Mouse (Mus musculus): ENCODE measurements around the gene Asah2.
A peak's percentile ranks its signal among the peaks of the same experiment; 100 is the strongest.
"Not testable (repeated sequence)": the region's sequence is repeated elsewhere in the genome, so short reads cannot be mapped to it uniquely, and the experiment has no call there.

The Asah2 gene

DNA sequence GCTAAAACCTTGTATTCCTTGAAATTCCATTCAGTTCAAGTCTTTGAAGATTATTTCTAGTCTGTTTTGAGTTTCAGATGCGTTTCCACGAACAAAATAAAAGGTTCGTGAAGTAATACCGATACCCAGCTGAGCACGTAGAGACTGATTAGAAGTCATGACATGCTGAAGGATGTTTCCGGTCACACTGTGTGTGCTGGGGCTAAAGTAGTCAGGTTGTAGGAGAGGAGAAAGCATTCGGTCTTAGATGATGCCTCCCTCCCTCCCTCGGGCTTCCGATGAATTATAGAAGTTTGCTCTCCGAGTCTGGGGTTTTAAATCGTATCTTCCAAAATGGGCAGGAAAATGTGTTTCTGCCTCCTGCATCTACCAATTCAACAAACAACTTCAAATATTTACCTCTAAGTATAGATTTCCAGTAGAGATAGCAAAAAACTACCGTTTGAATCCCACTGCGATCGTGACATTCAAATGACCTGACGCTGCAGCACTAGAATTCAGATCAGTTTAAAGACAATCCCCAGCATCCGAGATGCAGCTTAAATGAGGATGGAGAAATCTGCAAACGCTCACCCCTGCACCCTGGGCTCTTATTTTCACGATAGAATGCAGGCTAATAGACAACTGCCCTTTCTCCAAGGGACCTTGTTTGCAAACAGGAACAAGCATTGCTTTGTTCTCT is 5.6 kb downstream of the Asah2 start:
- DNase-seq (ENCODE audit: low spot score): no peak

DNA sequence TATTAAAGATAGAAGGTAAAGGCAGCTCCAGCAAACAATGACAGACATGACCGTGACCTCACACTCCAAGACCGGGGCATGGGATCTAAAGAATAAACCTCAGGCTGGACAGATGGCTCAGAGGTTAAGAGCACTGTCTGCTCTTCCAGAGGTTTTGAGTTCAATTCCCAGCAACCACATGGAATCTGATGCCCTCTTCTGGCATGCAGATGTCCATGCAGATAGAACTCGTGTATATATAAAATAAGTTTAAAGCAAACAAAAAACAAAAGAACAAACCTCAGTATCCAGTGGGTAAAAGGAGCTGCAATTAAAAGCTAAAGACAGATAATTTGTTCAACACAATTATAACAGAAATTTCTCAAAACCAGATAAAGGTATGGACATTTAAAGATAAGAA is 9.4 kb downstream of the Asah2 start:
- peak; percentile 29 for DNase-seq (ENCODE audit: low spot score)

DNA sequence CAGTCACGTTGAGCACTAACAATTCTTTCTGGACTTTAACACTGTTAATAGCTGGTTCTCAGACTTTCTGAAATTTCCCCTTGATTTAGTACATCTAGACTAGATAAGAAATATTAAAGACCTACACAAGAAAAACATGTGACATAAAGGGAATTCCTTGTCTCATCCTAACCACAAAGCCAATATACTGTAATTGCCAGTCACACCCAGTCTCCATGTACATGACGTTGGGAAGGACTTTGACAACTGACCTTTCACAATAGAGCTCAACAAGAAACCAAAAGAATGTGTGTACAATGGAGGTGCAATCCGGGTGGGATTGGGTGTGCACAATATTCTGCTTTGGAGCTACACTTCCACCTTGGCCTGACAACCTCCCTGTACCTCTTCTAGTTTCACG is 15.7 kb downstream of the Asah2 start:
- DNase-seq (ENCODE audit: low spot score): no peak

DNA sequence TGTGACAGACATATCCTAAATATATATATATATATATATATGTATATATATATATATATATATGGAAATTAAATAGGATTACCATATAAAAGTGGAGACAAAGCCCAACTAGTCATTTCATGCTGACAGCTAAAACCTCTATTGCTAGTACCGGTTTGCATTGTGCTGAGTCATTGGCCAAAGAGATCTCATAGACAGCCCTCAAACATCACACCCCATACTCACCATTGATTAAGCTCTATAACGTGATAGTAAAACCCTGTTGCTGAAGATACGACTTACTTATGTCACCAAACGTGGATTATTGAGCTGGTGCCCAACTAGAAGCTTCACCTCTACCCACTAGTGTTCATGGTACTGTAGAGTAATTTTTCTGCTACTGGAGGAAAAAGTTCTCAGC is 17.2 kb downstream of the Asah2 start:
- no peak for DNase-seq (ENCODE audit: low spot score)

DNA sequence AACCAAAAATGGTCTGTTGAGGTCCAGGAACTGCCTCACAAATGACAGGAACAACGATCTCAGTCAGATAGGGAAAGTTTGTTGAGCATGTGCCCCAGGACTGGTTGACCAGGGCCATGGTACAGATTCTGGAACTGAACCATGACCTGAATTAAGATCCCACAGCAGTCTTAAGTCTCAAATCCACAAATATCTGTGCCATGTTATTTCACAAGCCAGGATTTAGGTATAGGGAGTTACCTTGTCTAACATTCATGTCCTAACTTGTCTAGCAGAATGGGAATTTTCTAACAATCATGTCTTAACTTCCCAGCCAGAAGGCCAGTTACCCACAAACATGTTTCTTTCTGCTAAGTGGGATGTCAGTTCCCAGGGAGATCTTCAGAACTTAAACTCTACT is 19.4 kb downstream of the Asah2 start:
- DNase-seq (ENCODE audit: low spot score): peak; percentile 52

DNA sequence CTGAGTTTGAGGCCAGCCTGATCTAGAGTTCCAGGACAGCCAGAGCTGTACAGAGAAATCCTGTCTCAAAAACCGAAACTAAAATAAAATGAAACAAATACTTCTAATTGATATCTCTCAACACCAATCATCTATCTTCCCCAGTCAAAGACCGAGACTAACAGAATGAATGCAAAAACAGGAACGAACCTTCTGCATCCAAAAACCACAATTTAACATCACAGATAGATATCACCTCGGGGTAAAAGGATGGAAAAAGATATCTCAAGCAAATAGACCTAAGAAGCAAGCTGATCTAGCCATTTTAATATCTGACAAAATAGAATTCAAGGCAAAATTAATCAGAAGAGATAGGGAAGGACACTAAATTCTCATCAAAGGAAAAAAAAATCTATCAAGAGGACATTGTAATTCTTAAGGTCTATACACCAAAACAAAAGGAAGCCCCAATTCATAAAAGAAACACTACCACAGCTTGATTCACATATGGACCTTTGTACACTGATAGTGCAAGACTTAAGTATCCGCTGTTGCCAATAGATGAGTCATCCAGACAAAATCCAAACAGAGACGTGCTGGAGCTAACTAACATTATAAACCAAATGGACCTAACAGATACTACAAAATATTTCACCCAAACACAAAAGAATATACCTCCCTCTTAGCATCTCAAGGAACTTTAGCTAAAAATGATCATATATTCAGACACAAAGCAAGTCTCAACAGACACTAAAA is 20.1 kb downstream of the Asah2 start:
- DNase-seq (ENCODE audit: low spot score): peak; percentile 82

DNA sequence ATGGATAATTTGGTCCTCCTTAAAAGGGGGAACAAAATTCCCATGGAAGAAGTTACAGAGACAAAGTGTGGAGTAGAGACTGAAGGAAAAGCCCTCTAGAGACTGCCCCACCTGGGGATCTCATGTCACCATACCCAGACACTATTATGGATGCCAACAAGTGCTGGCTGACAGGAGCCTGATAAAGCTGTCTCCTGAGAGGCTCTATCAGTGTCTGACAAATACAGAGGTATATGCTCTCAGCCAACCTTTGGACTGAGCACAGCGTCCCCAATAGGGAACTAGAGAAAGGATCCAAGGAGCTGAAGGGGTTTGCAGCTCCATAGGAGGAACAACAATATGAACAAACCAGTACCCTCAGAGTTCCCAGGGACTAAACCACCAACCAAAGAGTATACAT is 23.2 kb downstream of the Asah2 start:
- DNase-seq (ENCODE audit: low spot score): not testable (repeated sequence)

DNA sequence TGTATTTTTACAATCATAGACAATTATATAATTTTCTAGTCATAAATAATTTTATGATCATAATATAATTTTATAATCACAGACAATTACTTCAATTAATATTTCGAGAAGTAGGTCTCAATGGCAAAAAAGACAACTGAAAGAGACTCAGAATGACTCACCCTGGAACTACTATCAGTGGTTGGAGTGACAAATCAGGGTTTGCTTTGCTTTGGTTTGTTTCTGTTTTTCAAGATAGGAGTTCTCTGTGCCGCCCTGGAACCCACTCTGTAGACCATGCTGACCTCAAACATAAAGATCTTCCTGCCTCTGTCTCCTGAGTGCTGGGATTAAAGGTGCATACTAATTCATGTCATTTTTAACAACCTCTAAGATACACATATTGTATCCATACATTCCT is 37.7 kb downstream of the Asah2 start:
- DNase-seq (ENCODE audit: low spot score): no peak

DNA sequence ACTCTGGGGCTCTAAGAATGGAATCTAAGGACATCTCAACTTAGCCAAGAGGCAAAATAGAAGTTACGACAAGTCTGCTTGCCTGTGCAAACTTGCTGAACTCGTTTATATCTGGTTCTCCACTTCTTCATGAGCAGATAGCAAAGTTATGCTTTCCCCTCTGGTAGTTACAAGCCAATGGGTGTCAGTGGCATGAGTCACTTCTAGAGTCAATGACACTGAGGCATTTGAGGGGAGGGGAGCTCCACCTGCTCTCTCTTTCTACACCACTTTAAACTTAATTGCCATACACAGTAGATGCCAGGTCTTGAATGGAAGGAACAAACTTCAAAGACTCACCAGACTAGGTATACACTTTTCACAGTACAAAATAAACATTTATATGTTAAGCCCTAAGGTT is 38.4 kb downstream of the Asah2 start:
- DNase-seq (ENCODE audit: low spot score): no peak

DNA sequence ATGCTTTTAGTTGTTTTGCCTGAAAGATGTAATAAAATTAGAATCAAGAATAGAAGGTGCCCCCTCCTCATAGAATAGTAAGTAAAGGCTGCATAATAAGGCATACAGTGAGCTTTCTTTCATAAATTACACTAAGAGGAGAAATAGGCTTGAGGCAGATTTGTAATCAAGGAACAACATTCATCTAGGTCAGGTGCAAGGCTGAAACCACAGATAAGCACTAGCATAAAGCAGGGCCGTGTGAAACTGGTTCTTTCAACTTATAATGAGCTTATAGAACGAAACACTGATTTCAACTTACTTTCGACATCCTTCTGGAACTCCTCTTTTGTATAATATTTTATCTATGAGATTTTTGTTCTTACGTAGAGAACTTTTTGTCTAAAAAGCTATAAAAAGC is 40.3 kb downstream of the Asah2 start:
- DNase-seq (ENCODE audit: low spot score): no peak

DNA sequence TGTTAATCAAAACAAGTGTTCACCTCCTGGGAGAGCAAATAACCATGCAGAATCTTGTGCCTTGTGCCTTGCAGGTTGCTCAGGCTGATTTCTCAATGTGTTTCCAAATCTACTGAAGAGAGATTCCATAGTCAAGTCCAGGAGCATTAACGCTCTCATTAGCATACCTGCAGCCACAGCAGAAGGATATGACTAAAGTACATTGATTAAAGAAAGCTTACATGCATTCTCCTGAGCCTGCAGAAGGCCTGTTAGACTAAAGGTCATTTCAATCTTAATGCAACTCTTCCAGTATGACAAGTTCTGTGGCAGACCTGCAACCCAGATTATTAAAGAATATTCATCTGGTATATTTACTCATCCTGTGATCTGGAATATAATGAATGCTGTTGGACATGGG is 46.7 kb downstream of the Asah2 start:
- DNase-seq (ENCODE audit: low spot score): no peak

DNA sequence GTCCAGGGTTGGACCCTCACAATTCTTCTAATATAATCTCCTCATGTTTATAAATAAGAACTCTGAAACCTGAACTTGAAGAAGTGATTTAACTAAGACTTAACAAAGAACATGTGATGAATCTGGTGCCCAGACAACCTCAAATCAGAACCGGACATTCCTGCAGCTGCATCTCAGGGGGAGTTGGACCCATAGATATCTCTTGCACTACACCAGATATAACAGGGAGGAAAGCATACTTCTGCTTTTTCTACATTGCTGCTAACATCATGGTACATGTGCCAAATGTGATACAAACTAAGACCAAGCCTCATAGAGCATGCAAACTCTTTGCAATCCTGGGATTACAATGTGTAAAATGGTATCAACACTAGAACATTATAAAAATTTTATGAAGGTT is 51.8 kb downstream of the Asah2 start:
- no peak for DNase-seq (ENCODE audit: low spot score)

DNA sequence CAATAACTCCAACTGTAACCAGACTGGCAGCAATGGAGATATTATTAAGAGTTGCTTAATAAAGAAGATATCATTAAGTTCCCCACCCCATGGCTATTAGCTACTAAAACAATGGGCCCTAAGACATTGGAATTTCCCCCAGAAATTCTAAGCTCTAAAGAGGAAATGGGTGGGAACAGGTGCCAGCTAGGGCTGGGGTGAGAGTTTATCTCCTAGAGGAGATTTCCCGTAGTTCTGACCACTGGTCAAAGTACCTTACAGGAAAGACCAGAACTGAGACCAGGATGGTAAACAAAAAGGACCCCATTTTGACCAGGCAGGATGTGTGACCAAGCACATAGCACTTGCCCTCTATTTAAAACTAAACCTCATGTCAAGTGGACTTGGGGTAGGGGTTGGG is 52.3 kb downstream of the Asah2 start:
- no peak for DNase-seq (ENCODE audit: low spot score)

DNA sequence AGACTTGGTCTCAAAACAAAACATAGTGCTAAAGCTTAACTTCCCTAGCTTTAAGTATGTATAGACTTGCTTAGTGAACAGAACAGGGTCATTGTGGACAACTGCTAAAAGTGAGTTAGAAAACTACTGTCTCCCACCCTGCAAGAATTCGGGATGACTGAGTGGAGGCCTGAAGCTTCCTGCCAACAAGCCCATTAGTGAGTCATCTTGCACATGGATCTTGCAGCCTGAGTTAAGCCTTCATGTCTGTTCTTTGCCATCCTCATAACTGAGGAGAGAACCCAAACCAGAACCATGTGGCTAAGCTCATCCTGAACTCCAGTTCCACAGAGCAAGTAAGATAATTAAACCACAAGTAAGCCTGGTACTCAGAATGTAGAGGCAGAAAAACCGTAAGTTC is 56.8 kb downstream of the Asah2 start:
- DNase-seq (ENCODE audit: low spot score): no peak

DNA sequence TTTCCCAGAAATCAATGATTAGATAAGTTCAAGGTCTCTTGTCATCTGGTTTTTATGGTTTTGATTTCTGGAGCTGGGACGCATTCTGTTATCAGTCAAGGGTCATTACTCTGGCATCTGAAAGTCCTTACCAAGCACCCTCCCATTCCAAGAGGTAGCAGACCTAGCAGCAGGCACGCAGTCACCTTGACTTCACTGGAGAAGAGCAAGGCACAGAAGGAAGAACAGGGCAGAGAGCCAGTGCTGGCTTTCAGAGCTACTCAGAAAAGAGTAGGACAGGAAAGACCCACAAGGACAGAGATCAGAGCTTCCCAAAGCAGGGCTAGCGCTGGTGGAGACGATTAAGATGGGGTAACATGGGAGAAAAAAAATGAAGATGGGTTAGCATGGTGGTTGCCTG is 75.1 kb downstream of the Asah2 start:
- no peak for DNase-seq (ENCODE audit: low spot score)

DNA sequence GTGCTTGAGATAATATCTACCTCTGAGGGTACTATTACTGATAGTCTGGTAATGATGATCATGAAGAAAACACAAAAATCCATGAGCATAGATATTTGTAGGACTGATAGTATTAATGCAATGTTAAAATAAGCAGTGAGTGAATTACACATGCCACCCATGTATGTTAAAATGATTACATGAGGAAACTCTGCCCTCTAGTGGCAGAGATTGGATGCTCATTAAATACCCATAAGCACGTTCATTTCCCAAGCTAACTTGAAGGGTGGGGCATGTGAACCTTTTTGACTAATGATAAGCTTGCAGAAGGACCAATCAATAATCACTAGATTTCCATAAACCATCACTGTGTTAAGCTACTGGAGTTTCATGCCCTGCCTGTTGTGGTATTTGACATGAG is 77.6 kb downstream of the Asah2 start:
- DNase-seq (ENCODE audit: low spot score): peak; percentile 78

DNA sequence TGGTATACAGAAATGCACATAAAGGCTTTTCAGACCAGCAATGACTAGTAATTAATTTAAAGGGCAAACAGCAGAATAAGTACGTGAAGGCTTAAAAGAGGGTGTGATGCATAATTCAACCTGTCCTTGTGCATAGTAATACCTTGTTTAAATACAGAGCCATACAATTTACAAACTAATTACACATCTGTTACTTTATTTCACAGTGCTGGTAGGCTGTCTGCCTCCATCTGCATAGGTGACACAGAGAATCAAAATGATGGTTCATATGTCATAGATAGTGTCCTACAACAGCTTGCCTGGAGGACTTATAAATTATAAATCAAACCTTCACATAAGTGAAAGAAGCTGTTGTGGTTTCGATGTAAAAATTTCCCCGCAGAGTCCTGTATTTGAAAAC is 82.6 kb downstream of the Asah2 start:
- no peak for DNase-seq (ENCODE audit: low spot score)

DNA sequence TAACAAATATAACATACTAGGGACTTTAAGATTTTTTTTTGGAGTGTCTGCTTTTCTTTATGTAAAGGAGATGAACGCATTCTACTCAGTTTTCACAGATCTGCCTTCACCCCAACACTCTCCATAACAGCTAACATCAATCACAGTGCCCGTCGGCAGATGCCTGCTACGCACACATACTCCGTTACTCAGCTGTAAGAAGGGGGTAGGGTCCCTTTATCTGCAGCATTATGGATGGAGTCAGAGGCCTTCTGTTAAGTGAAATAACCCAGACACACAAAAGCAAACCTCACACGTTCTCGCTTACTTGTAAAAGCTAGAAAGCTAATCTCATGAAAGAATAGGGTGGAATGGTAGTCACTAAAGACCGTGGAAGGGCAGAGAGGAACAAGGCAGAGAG is 88.3 kb downstream of the Asah2 start:
- no peak for DNase-seq (ENCODE audit: low spot score)

DNA sequence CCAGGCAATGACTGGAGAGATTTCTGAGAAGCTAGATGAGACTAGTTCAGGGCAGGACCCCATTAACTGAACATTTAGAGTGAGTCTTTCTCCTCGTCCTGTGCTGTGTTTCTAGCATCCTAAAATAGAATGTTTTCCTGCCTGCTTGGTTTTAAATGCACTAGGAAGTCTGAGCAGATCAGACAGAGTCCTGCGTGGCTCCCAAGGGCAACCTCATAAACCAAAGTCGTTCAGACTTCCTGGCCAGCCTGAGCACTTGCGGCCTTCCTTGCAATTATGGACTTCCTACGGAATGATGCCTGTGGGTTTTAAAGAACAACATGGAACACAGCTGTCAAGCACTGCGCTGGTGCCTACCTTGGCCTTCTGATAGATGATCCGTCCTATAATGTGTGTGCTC is 89.4 kb downstream of the Asah2 start:
- DNase-seq (ENCODE audit: low spot score): no peak

DNA sequence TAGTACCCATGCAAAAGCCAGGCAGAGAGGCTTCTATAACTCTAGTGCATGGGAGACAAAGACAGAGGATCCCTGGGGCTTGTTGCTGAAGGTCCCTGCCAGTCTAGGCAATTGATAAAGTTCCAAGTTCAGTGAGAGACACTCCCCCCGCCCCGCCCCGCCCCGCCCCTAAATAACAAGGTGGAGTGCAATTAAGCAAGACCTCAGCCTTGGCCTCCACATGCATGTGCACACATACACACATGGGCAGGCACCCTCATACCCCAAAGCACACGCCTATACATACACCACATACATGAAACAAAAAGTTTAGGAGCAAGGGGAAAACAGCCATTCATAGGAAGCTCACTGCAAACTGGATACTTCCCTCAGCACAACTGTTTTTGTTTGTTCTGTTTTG is 90.0 kb downstream of the Asah2 start:
- no peak for DNase-seq (ENCODE audit: low spot score)

DNA sequence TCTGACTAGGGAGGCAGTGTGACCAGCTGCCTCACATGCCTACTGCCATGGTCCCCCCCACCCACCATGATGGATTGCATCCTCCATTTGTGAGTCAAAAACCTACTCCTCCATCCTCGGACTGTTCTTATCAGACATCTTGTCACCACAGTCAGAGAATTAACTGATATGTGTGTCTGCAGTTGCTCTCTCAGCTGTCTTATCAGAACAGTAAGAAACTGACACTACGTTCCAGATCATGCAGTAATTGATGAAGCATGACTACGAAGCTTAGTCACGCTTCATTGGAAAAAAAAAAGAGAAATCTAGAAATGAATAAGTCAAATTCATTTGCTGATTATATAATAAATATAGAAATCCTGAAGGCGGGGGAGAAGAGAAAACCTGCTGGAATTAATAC is 105.4 kb downstream of the Asah2 start:
- DNase-seq (ENCODE audit: low spot score): no peak

DNA sequence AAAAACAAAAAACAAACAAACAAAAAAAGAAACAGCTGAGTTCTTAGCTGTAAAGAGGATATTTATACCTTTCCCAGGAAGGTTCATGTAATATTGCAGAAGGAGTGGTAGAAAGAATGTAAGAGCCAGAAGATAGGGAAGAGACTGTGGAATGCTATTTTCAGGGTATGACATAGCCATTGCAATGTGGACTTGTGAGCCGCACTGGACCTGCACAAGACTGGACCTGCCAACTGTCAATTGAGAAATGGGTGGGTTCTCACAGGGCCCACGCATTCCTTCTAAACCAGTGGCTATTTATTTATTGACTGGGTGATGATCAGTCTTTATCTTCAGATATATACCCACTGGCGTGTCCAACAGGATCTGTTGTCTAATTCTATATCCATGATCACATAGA is 111.1 kb downstream of the Asah2 start:
- DNase-seq (ENCODE audit: low spot score): no peak

DNA sequence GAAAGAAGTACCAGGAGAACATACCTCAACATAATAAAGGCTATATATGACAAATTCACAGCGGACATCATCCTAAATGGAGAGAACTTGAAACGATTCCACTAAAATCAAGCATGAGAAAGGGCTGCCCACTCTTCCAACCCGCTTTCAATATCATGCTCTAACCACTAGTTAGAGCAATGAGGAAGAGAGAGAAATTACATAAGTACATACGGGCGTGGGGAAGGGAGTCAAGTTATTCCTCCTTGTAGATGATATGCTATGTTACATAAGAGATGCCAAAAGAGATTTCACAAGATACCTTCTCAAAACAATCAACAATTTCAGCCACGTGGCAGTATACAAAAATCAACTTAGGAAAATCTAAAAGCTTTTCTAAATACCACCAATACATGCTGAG is 117.0 kb downstream of the Asah2 start:
- no peak for DNase-seq (ENCODE audit: low spot score)

DNA sequence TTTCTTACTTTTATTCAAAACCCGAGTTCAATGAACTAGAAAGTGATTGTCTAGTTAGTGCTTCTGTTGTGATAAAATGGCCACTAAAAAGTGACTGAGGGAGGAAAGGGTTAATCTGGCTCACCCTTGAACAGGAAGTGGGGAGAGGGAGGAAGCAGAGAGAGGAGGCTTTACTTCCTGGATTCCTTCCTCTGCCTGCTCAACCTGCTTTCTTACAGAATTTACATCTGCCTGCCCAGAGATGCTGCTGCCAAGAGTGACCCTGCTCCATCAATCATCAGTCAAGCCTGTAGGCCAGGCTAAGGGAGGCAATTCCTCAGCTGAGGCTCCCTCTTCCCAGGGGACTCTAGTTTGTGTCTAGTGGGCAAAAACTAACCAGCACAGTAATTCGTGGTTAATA is 132.1 kb downstream of the Asah2 start:
- DNase-seq (ENCODE audit: low spot score): peak; percentile 8
